Mouse (Mus musculus) gastrocnemius, adult 2 months (tissue): ENCODE measurements around the gene Hist2h3c1. TPM values are rescaled to one million over a fixed set of nuclear protein-coding genes. Genes with fewer than 3 reads are reported as not detected.

Source experiments
- DNase-seq: peaks from one replicate; pipeline ENCODE4 v3.0.0; 2022
- H3K27ac ChIP-seq: fragments of 200-600 bp; 2 replicates; pipeline ENCODE4 v1.8.1; 2022; ENCODE audit warnings: mild to moderate bottlenecking
- H3K4me3 ChIP-seq: fragments of 200-600 bp; 2 replicates; pipeline ENCODE4 v1.8.1; 2022; ENCODE audit warnings: mild to moderate bottlenecking, moderate library complexity
- CTCF ChIP-seq: fragments of 200-600 bp; IDR thresholded peaks from 2 replicates; pipeline ENCODE4 v1.8.1; 2022; ENCODE audit warnings: antibody characterized with exemption, mild to moderate bottlenecking, moderate library complexity
- intact Hi-C: fragments of 180-260 bp; cut with DNase I; formaldehyde crosslinking; loops from one replicate; pipeline ENCODE4 v1.15.1; 2025
- total RNA-seq, 2 experiments: library from RNA; stranded (reverse); gene quantifications; 2 replicates each; pipeline ENCODE4 v1.2.3; 2021

Gene Hist2h3c1
- total RNA-seq, 2 experiments from 2014 or later = not detected

GRCm38 (mm10) chr3:96250890-96251289 is 4.4 kb downstream of the Hist2h3c1 start:
- no peak for DNase-seq
- H3K27ac ChIP-seq = no peak overlapping the region

GRCm38 (mm10) chr3:96251787-96252186 is 5.3 kb downstream of the Hist2h3c1 start:
- H3K27ac ChIP-seq = no peak overlapping the region
- H3K4me3 ChIP-seq = no peak overlapping the region
- no peak for TF ChIP-seq CTCF
- intact Hi-C loops = no loop called here
- DNase-seq = no peak

More at GRCm38 (mm10) chr3:96250890-96251289, 4.4 kb downstream of the Hist2h3c1 start:
- intact Hi-C loops = no loop called here
- TF ChIP-seq CTCF = no peak
- no peak overlapping the region for H3K4me3 ChIP-seq

GRCm38 (mm10) chr3:96254683-96255355 is 8.3 kb downstream of the Hist2h3c1 start:
- H3K27ac ChIP-seq = no peak overlapping the region
- no peak for DNase-seq
- intact Hi-C loops = no loop called here
- no peak for TF ChIP-seq CTCF
- no peak overlapping the region for H3K4me3 ChIP-seq

GRCm38 (mm10) chr3:96255926-96256593 is 9.6 kb downstream of the Hist2h3c1 start:
- H3K27ac ChIP-seq = no peak overlapping the region
- H3K4me3 ChIP-seq = no peak overlapping the region
- TF ChIP-seq CTCF = no peak
- no peak for DNase-seq
- intact Hi-C loops = no loop called here

GRCm38 (mm10) chr3:96257190-96257589 is 10.7 kb downstream of the Hist2h3c1 start:
- intact Hi-C loops = no loop called here
- Histone ChIP-seq H3K4me3 (no peak overlapping the region), H3K27ac (no peak overlapping the region)
- TF ChIP-seq CTCF = no peak
- DNase-seq = no peak

- H3K4me3 ChIP-seq = no peak overlapping the region
Observed at GRCm38 (mm10) chr3:96260220-96260619, 13.7 kb downstream of the Hist2h3c1 start.

GRCm38 (mm10) chr3:96261623-96262022 is 15.1 kb downstream of the Hist2h3c1 start:
- intact Hi-C loops = loop anchor here (2.0 to 10.0 kb wide), 2 partner anchors 41 to 243 kb away; partner anchors contain the start of genes Hist2h2ac and Hist2h2be
- Histone ChIP-seq H3K4me3 (peak overlapping the region; percentile 97), H3K27ac (peak overlapping the region; percentile 97)
- DNase-seq = no peak
- TF ChIP-seq CTCF = no peak

More at GRCm38 (mm10) chr3:96260220-96260619, 13.7 kb downstream of the Hist2h3c1 start:
- DNase-seq = no peak
- intact Hi-C loops = loop anchor here (10.0 kb wide), 1 partner anchor 245 kb away; no protein-coding TSS in a partner anchor
- TF ChIP-seq CTCF = no peak
- H3K27ac ChIP-seq = no peak overlapping the region

- intact Hi-C loops = loop anchor here (2.0 to 10.0 kb wide), 2 partner anchors 42 to 242 kb away; partner anchors contain the start of genes Hist2h2ac and Hist2h2be
- H3K27ac ChIP-seq = peak overlapping the region; percentile 97
- peak overlapping the region; percentile 97 for H3K4me3 ChIP-seq
- no peak for TF ChIP-seq CTCF
- DNase-seq = peak; percentile 90
Observed at GRCm38 (mm10) chr3:96262216-96262875, 15.9 kb downstream of the Hist2h3c1 start.

- peak; percentile 76 for TF ChIP-seq CTCF
- peak; percentile 93 for DNase-seq
- peak within 1 kb of the TSS; percentile 97 for H3K27ac ChIP-seq
- intact Hi-C loops = loop anchor here (2.0 to 10.0 kb wide), 2 partner anchors 42 to 242 kb away; partner anchors contain the start of genes Hist2h2ac and Hist2h2be
- H3K4me3 ChIP-seq = peak within 1 kb of the TSS; percentile 97
Observed at GRCm38 (mm10) chr3:96262979-96263550, 16.6 kb downstream of the Hist2h3c1 start, which contains the start of gene Hist2h4. TSS of gene Hist2h4 (minus strand) at chr3:96263311.

- peak overlapping the region; percentile 97 for H3K4me3 ChIP-seq
- intact Hi-C loops = loop anchor here (2.0 to 10.0 kb wide), 2 partner anchors 43 to 241 kb away; partner anchors contain the start of genes Hist2h2ac and Hist2h2be
- peak; percentile 52 for DNase-seq
- peak overlapping the region; percentile 97 for H3K27ac ChIP-seq
- TF ChIP-seq CTCF = no peak
Observed at GRCm38 (mm10) chr3:96263558-96264403, 17.3 kb downstream of the Hist2h3c1 start.

- intact Hi-C loops = loop anchor here (10.0 kb wide), 1 partner anchor 240 kb away; no protein-coding TSS in a partner anchor
- Histone ChIP-seq H3K27ac (peak overlapping the region; percentile 97), H3K4me3 (peak overlapping the region; percentile 97)
- DNase-seq = no peak
- no peak for TF ChIP-seq CTCF
Observed at GRCm38 (mm10) chr3:96264404-96264949, 18.0 kb downstream of the Hist2h3c1 start.
